Mouse (Mus musculus) heart, embryonic 13.5 days (tissue): ENCODE data around the gene Brsk1. TPM values are rescaled to one million over a fixed set of nuclear protein-coding genes. Genes with fewer than 3 reads are reported as not detected.

ENCODE experiments used
- ATAC-seq: fragments of 200-750 bp; cut with Nextera tagmentation; 2 replicates; pipeline ENCODE4 v1.8.0; 2017; ENCODE audit warnings: moderate TSS enrichment; ENCODE audit not compliant: insufficient number of reproducible peaks, low FRiP score, low TSS enrichment; ENCODE audit errors: extremely low read depth
- H3K27ac ChIP-seq: fragments of 300-500 bp; sonication (generic); replicated peaks from 2 replicates; pipeline ENCODE4 v1.5.1; 2015; ENCODE audit warnings: moderate library complexity, mild to moderate bottlenecking, inconsistent platforms
- H3K27me3 ChIP-seq: fragments of 300-500 bp; sonication (generic); replicated peaks from 2 replicates; pipeline ENCODE4 v1.6.1; 2015; ENCODE audit warnings: mild to moderate bottlenecking, inconsistent platforms
- H3K36me3 ChIP-seq: fragments of 300-500 bp; sonication (generic); 2 replicates; pipeline ENCODE4 v1.6.1; 2015; ENCODE audit warnings: mild to moderate bottlenecking, inconsistent platforms
- H3K4me1 ChIP-seq: fragments of 300-500 bp; sonication (generic); 2 replicates; pipeline ENCODE4 v1.6.1; 2015; ENCODE audit warnings: inconsistent platforms
- H3K4me2 ChIP-seq: fragments of 300-500 bp; sonication (generic); 2 replicates; pipeline ENCODE4 v1.6.1; 2015; ENCODE audit warnings: inconsistent platforms, mild to moderate bottlenecking, moderate library complexity
- H3K4me3 ChIP-seq: fragments of 300-500 bp; sonication (generic); 2 replicates; pipeline ENCODE4 v1.5.1; 2015; ENCODE audit warnings: moderate library complexity, mild to moderate bottlenecking, inconsistent platforms
- H3K9ac ChIP-seq: fragments of 300-500 bp; sonication (generic); 2 replicates; pipeline ENCODE4 v1.6.1; 2015; ENCODE audit warnings: inconsistent platforms, mild to moderate bottlenecking, moderate library complexity
- H3K9me3 ChIP-seq: fragments of 300-500 bp; sonication (generic); 2 replicates; pipeline ENCODE4 v1.6.1; 2016; ENCODE audit warnings: inconsistent platforms
- WGBS: fragments of 180-500 bp; shearing (Covaris S2); methylation state at CpG from one replicate; pipeline ENCODE4 v1.1.7; 2015; ENCODE audit warnings: mixed read lengths; 5-methylcytosine and 5-hydroxymethylcytosine counted together
- polyA plus RNA-seq: library from polyadenylated mRNA; unstranded; fragments of >200 nt; fragmentation: Nextera tagmentation; extraction: Ambion mirVana; gene quantifications from 2 replicates; pipeline ENCODE4 v1.2.1, GENCODE M21; 2015

Gene Brsk1
- polyA plus RNA-seq, 1 experiment from 2014 or later = 0.91 TPM

- Histone ChIP-seq H3K4me2 (peak overlapping the region; percentile 98; the same call in 1 of the 2 replicates), H3K36me3 (peaks cover 19% of the 10 kb centered on the region), H3K27ac (no peak overlapping the region), H3K27me3 (no peaks in the 10 kb centered on the region), H3K4me1 (peaks cover 77% of the 10 kb centered on the region), H3K4me3 (no peak overlapping the region), H3K9ac (peak overlapping the region; percentile 44; the same call in 1 of the 2 replicates), H3K9me3 (no peaks in the 10 kb centered on the region)
- WGBS = 90% methylated on average over 4 of the region's 4 CpGs
- ATAC-seq = no peak
Measured at GRCm38 (mm10) chr7:4655393-4655792, 35.0 kb upstream of the Brsk1 start.

- Histone ChIP-seq H3K27me3 (no peaks in the 10 kb centered on the region), H3K4me2 (peak overlapping the region; percentile 98; the same call in 1 of the 2 replicates), H3K27ac (no peak overlapping the region), H3K36me3 (peaks cover 21% of the 10 kb centered on the region), H3K9ac (peak overlapping the region; percentile 99; the same call in 1 of the 2 replicates), H3K4me3 (no peak overlapping the region), H3K4me1 (peaks cover 79% of the 10 kb centered on the region), H3K9me3 (no peaks in the 10 kb centered on the region)
- no peak for ATAC-seq
- 70% methylated on average over 1 of the region's 1 CpGs for WGBS
Measured at GRCm38 (mm10) chr7:4655916-4656315, 34.5 kb upstream of the Brsk1 start.

GRCm38 (mm10) chr7:4656818-4657217, 33.6 kb upstream of the Brsk1 start:
- Histone ChIP-seq H3K27me3 (no peaks in the 10 kb centered on the region), H3K27ac (no peak overlapping the region), H3K4me3 (peak overlapping the region; percentile 94), H3K4me2 (peak overlapping the region; percentile 98), H3K4me1 (peaks cover 74% of the 10 kb centered on the region), H3K9me3 (no peaks in the 10 kb centered on the region), H3K36me3 (peaks cover 18% of the 10 kb centered on the region), H3K9ac (peak overlapping the region; percentile 99)
- no peak for ATAC-seq
- WGBS = 26% methylated on average over 1 of the region's 1 CpGs

GRCm38 (mm10) chr7:4657521-4658127, 32.8 kb upstream of the Brsk1 start:
- WGBS = 39% methylated on average over 9 of the region's 9 CpGs
- Histone ChIP-seq H3K36me3 (peaks cover 25% of the 10 kb centered on the region), H3K9me3 (no peaks in the 10 kb centered on the region), H3K4me3 (peak overlapping the region; percentile 94), H3K4me2 (peak overlapping the region; percentile 98), H3K9ac (peak overlapping the region; percentile 99), H3K27me3 (no peaks in the 10 kb centered on the region), H3K27ac (peak overlapping the region; percentile 98), H3K4me1 (peaks cover 66% of the 10 kb centered on the region)
- ATAC-seq = no peak

- peaks cover 22% of the 10 kb centered on the region for H3K36me3 ChIP-seq
- peak; percentile 33 for ATAC-seq
- peak overlapping the region; percentile 94 for H3K4me3 ChIP-seq
- H3K9ac ChIP-seq = peak overlapping the region; percentile 99
- H3K27ac ChIP-seq = peak overlapping the region; percentile 98
- H3K4me1 ChIP-seq = peaks cover 59% of the 10 kb centered on the region
- peak overlapping the region; percentile 98 for H3K4me2 ChIP-seq
- H3K9me3 ChIP-seq = no peaks in the 10 kb centered on the region
- no peaks in the 10 kb centered on the region for H3K27me3 ChIP-seq
- under 1% methylated on average over 78 of the region's 78 CpGs for WGBS
Measured at GRCm38 (mm10) chr7:4658128-4658907, 32.1 kb upstream of the Brsk1 start.

GRCm38 (mm10) chr7:4658912-4659551, 31.4 kb upstream of the Brsk1 start, which contains the start of gene Ppp6r1:
TSS of gene Ppp6r1 (minus strand) at chr7:4659019.
- peak; percentile 92 for ATAC-seq
- Histone ChIP-seq H3K27me3 (no peaks in the 10 kb centered on the region), H3K9me3 (no peaks in the 10 kb centered on the region), H3K9ac (peak within 1 kb of the TSS; percentile 99), H3K4me2 (peak within 1 kb of the TSS; percentile 98), H3K4me3 (peak within 1 kb of the TSS; percentile 94), H3K27ac (peak within 1 kb of the TSS; percentile 98), H3K36me3 (peaks cover 26% of the 10 kb centered on the region), H3K4me1 (peaks cover 52% of the 10 kb centered on the region)
- under 1% methylated on average over 54 of the region's 54 CpGs for WGBS

- ATAC-seq = no peak
- Histone ChIP-seq H3K36me3 (peaks cover 35% of the 10 kb centered on the region), H3K27me3 (no peaks in the 10 kb centered on the region), H3K4me2 (peak overlapping the region; percentile 98), H3K27ac (peak overlapping the region; percentile 98), H3K4me1 (peaks cover 43% of the 10 kb centered on the region), H3K4me3 (peak overlapping the region; percentile 94), H3K9ac (peak overlapping the region; percentile 99), H3K9me3 (no peaks in the 10 kb centered on the region)
- 68% methylated on average over 3 of the region's 3 CpGs for WGBS
Measured at GRCm38 (mm10) chr7:4659911-4660443, 30.4 kb upstream of the Brsk1 start.

GRCm38 (mm10) chr7:4663179-4663578, 27.2 kb upstream of the Brsk1 start:
- no peak overlapping the region for H3K9ac ChIP-seq
- no peak overlapping the region for H3K27ac ChIP-seq

GRCm38 (mm10) chr7:4663742-4664141, 26.7 kb upstream of the Brsk1 start:
- Histone ChIP-seq H3K36me3 (peaks cover 64% of the 10 kb centered on the region), H3K4me1 (peaks cover 12% of the 10 kb centered on the region), H3K4me3 (no peak overlapping the region), H3K9ac (no peak overlapping the region), H3K27me3 (no peaks in the 10 kb centered on the region), H3K4me2 (no peak overlapping the region), H3K9me3 (no peaks in the 10 kb centered on the region), H3K27ac (no peak overlapping the region)
- no peak for ATAC-seq
- WGBS = 83% methylated on average over 2 of the region's 2 CpGs

More at GRCm38 (mm10) chr7:4663179-4663578, 27.2 kb upstream of the Brsk1 start:
- ATAC-seq = no peak
- H3K4me1 ChIP-seq = peaks cover 12% of the 10 kb centered on the region
- H3K4me3 ChIP-seq = no peak overlapping the region
- H3K9me3 ChIP-seq = no peaks in the 10 kb centered on the region
- peaks cover 59% of the 10 kb centered on the region for H3K36me3 ChIP-seq
- WGBS = 62% methylated on average over 8 of the region's 8 CpGs
- no peaks in the 10 kb centered on the region for H3K27me3 ChIP-seq
- no peak overlapping the region for H3K4me2 ChIP-seq

GRCm38 (mm10) chr7:4666871-4667270, 23.5 kb upstream of the Brsk1 start:
- no peaks in the 10 kb centered on the region for H3K9me3 ChIP-seq
- no peaks in the 10 kb centered on the region for H3K27me3 ChIP-seq
- no peak overlapping the region for H3K27ac ChIP-seq
- 90% methylated on average over 5 of the region's 5 CpGs for WGBS
- no peak for ATAC-seq
- H3K4me1 ChIP-seq = peaks cover 3% of the 10 kb centered on the region; the same call in 1 of the 2 replicates
- H3K36me3 ChIP-seq = peaks cover 84% of the 10 kb centered on the region
- no peak overlapping the region for H3K4me2 ChIP-seq
- H3K9ac ChIP-seq = no peak overlapping the region
- no peak overlapping the region for H3K4me3 ChIP-seq

GRCm38 (mm10) chr7:4668506-4668905, 21.9 kb upstream of the Brsk1 start:
- peaks cover 82% of the 10 kb centered on the region for H3K36me3 ChIP-seq
- H3K4me1 ChIP-seq = peaks cover 7% of the 10 kb centered on the region; the same call in 1 of the 2 replicates
- H3K27me3 ChIP-seq = no peaks in the 10 kb centered on the region
- ATAC-seq = no peak
- H3K4me3 ChIP-seq = no peak overlapping the region
- H3K27ac ChIP-seq = no peak overlapping the region
- H3K9me3 ChIP-seq = no peaks in the 10 kb centered on the region
- H3K9ac ChIP-seq = no peak overlapping the region
- no peak overlapping the region for H3K4me2 ChIP-seq
- WGBS = 88% methylated on average over 8 of the region's 8 CpGs
